Mouse (Mus musculus) liver, embryonic 13.5 days (tissue): ENCODE results near the gene Pank4. TPM values are rescaled to one million over a fixed set of nuclear protein-coding genes. Genes with fewer than 3 reads are reported as not detected.

Experiments
- ATAC-seq: fragments of 200-750 bp; cut with Nextera tagmentation; 2 replicates; pipeline ENCODE4 v1.8.0; 2017; ENCODE audit warnings: low read depth, mild to moderate bottlenecking, moderate number of reproducible peaks, moderate library complexity
- DNase-seq: peaks from one replicate; pipeline ENCODE4 v3.0.0; 2022
- H3K27ac ChIP-seq: fragments of 300-500 bp; sonication (generic); 2 replicates; pipeline ENCODE4 v1.5.1; 2015; ENCODE audit warnings: moderate library complexity, mild to moderate bottlenecking, inconsistent platforms
- H3K27me3 ChIP-seq: fragments of 300-500 bp; sonication (generic); 2 replicates; pipeline ENCODE4 v1.6.1; 2015; ENCODE audit warnings: mild to moderate bottlenecking, inconsistent platforms
- H3K36me3 ChIP-seq: fragments of 300-500 bp; sonication (generic); 2 replicates; pipeline ENCODE4 v1.6.1; 2015; ENCODE audit warnings: mild to moderate bottlenecking, inconsistent platforms
- H3K4me1 ChIP-seq: fragments of 300-500 bp; sonication (generic); replicated peaks from 2 replicates; pipeline ENCODE4 v1.6.1; 2015; ENCODE audit warnings: inconsistent platforms
- H3K4me2 ChIP-seq: fragments of 300-500 bp; sonication (generic); 2 replicates; pipeline ENCODE4 v1.6.1; 2015; ENCODE audit warnings: inconsistent platforms, mild to moderate bottlenecking, moderate library complexity
- H3K4me3 ChIP-seq: fragments of 300-500 bp; sonication (generic); replicated peaks from 2 replicates; pipeline ENCODE4 v1.5.1; 2015; ENCODE audit warnings: mild to moderate bottlenecking, inconsistent platforms
- H3K9ac ChIP-seq: fragments of 300-500 bp; sonication (generic); 2 replicates; pipeline ENCODE4 v1.6.1; 2015; ENCODE audit warnings: mild to moderate bottlenecking, inconsistent platforms
- H3K9me3 ChIP-seq: fragments of 300-500 bp; sonication (generic); replicated peaks from 2 replicates; pipeline ENCODE4 v1.6.1; 2016; ENCODE audit warnings: inconsistent platforms
- WGBS: fragments of 180-500 bp; shearing (Covaris S2); methylation state at CpG from one replicate; pipeline ENCODE4 v1.1.7; 2015; ENCODE audit not compliant: insufficient replicate concordance; 5-methylcytosine and 5-hydroxymethylcytosine counted together
- polyA plus RNA-seq: library from polyadenylated mRNA; unstranded; fragments of >200 nt; fragmentation: Nextera tagmentation; extraction: Ambion mirVana; gene quantifications from 2 replicates; pipeline ENCODE4 v1.2.1, GENCODE M21; 2015

The Pank4 gene
- polyA plus RNA-seq, 1 experiment from 2014 or later = 23.9 TPM

- Histone ChIP-seq H3K4me2 (no peak overlapping the region), H3K27ac (no peak overlapping the region), H3K9me3 (no peaks in the 10 kb centered on the region), H3K9ac (no peak overlapping the region), H3K4me3 (no peak overlapping the region), H3K36me3 (no peaks in the 10 kb centered on the region), H3K27me3 (peaks cover 33% of the 10 kb centered on the region), H3K4me1 (peaks cover 7% of the 10 kb centered on the region; the same call in 1 of the 2 replicates)
- DNase-seq = no peak
- no peak for ATAC-seq
- WGBS = 43% methylated on average over 4 of the region's 4 CpGs
Observed at GRCm38 (mm10) chr4:155015550-155015949, 51.6 kb downstream of the Pank4 start.

GRCm38 (mm10) chr4:155016807-155017206 is 52.9 kb downstream of the Pank4 start:
- H3K4me3 ChIP-seq = no peak overlapping the region
- 59% methylated on average over 11 of the region's 11 CpGs for WGBS
- H3K36me3 ChIP-seq = no peaks in the 10 kb centered on the region
- H3K9ac ChIP-seq = no peak overlapping the region
- DNase-seq (no peak), ATAC-seq (no peak)
- peaks cover 30% of the 10 kb centered on the region for H3K27me3 ChIP-seq
- H3K4me1 ChIP-seq = peaks cover 7% of the 10 kb centered on the region; the same call in 1 of the 2 replicates
- no peak overlapping the region for H3K27ac ChIP-seq
- H3K4me2 ChIP-seq = no peak overlapping the region
- H3K9me3 ChIP-seq = no peaks in the 10 kb centered on the region

GRCm38 (mm10) chr4:155017253-155017878 is 53.4 kb downstream of the Pank4 start:
- H3K36me3 ChIP-seq = no peaks in the 10 kb centered on the region
- H3K4me1 ChIP-seq = peaks cover 7% of the 10 kb centered on the region; the same call in 1 of the 2 replicates
- no peak for ATAC-seq
- WGBS = 64% methylated on average over 11 of the region's 11 CpGs
- H3K4me2 ChIP-seq = no peak overlapping the region
- H3K4me3 ChIP-seq = no peak overlapping the region
- no peak overlapping the region for H3K9ac ChIP-seq
- H3K9me3 ChIP-seq = no peaks in the 10 kb centered on the region
- H3K27me3 ChIP-seq = peaks cover 30% of the 10 kb centered on the region
- no peak overlapping the region for H3K27ac ChIP-seq
- no peak for DNase-seq

- 50% methylated on average over 8 of the region's 8 CpGs for WGBS
- Histone ChIP-seq H3K9me3 (no peaks in the 10 kb centered on the region), H3K4me3 (no peak overlapping the region), H3K27me3 (peaks cover 30% of the 10 kb centered on the region), H3K36me3 (no peaks in the 10 kb centered on the region), H3K4me1 (peaks cover 7% of the 10 kb centered on the region; the same call in 1 of the 2 replicates), H3K27ac (no peak overlapping the region), H3K9ac (no peak overlapping the region), H3K4me2 (no peak overlapping the region)
- ATAC-seq = no peak
- no peak for DNase-seq
Observed at GRCm38 (mm10) chr4:155018066-155018465, 54.1 kb downstream of the Pank4 start.

GRCm38 (mm10) chr4:155018601-155019335 is 54.8 kb downstream of the Pank4 start:
- no peak overlapping the region for H3K4me3 ChIP-seq
- no peak overlapping the region for H3K4me2 ChIP-seq
- ATAC-seq = no peak
- DNase-seq = no peak
- no peak overlapping the region for H3K9ac ChIP-seq
- peaks cover 7% of the 10 kb centered on the region; the same call in 1 of the 2 replicates for H3K4me1 ChIP-seq
- no peaks in the 10 kb centered on the region for H3K36me3 ChIP-seq
- peaks cover 26% of the 10 kb centered on the region for H3K27me3 ChIP-seq
- WGBS = 6% methylated on average over 15 of the region's 15 CpGs
- no peaks in the 10 kb centered on the region for H3K9me3 ChIP-seq
- H3K27ac ChIP-seq = no peak overlapping the region

GRCm38 (mm10) chr4:155019336-155019847 is 55.5 kb downstream of the Pank4 start:
- ATAC-seq (no peak), DNase-seq (no peak)
- Histone ChIP-seq H3K9me3 (no peaks in the 10 kb centered on the region), H3K4me3 (no peak overlapping the region), H3K4me1 (peaks cover 7% of the 10 kb centered on the region; the same call in 1 of the 2 replicates), H3K27ac (no peak overlapping the region), H3K36me3 (no peaks in the 10 kb centered on the region), H3K4me2 (no peak overlapping the region), H3K27me3 (peaks cover 23% of the 10 kb centered on the region), H3K9ac (no peak overlapping the region)
- WGBS = 0% methylated on average over 10 of the region's 10 CpGs

GRCm38 (mm10) chr4:155020141-155020540 is 56.2 kb downstream of the Pank4 start:
- H3K27me3 ChIP-seq = peaks cover 19% of the 10 kb centered on the region
- no peak for DNase-seq
- no peaks in the 10 kb centered on the region for H3K9me3 ChIP-seq
- ATAC-seq = no peak
- no peak overlapping the region for H3K4me2 ChIP-seq
- H3K4me1 ChIP-seq = peaks cover 7% of the 10 kb centered on the region; the same call in 1 of the 2 replicates
- H3K36me3 ChIP-seq = no peaks in the 10 kb centered on the region
- H3K4me3 ChIP-seq = no peak overlapping the region
- WGBS = 44% methylated on average over 1 of the region's 1 CpGs
- no peak overlapping the region for H3K9ac ChIP-seq
- H3K27ac ChIP-seq = no peak overlapping the region

GRCm38 (mm10) chr4:155020813-155021212 is 56.9 kb downstream of the Pank4 start:
- 62% methylated on average over 9 of the region's 9 CpGs for WGBS
- H3K4me1 ChIP-seq = peaks cover 7% of the 10 kb centered on the region; the same call in 1 of the 2 replicates
- no peaks in the 10 kb centered on the region for H3K36me3 ChIP-seq
- no peak overlapping the region for H3K27ac ChIP-seq
- H3K4me3 ChIP-seq = no peak overlapping the region
- no peak overlapping the region for H3K9ac ChIP-seq
- no peak overlapping the region for H3K4me2 ChIP-seq
- DNase-seq (no peak), ATAC-seq (no peak)
- peaks cover 19% of the 10 kb centered on the region for H3K27me3 ChIP-seq
- H3K9me3 ChIP-seq = no peaks in the 10 kb centered on the region

- H3K36me3 ChIP-seq = no peaks in the 10 kb centered on the region
- DNase-seq = no peak
- H3K27me3 ChIP-seq = peaks cover 18% of the 10 kb centered on the region
- peaks cover 7% of the 10 kb centered on the region; the same call in 1 of the 2 replicates for H3K4me1 ChIP-seq
- no peak for ATAC-seq
- H3K4me2 ChIP-seq = no peak overlapping the region
- no peak overlapping the region for H3K9ac ChIP-seq
- H3K9me3 ChIP-seq = no peaks in the 10 kb centered on the region
- 58% methylated on average over 7 of the region's 7 CpGs for WGBS
- no peak overlapping the region for H3K4me3 ChIP-seq
- no peak overlapping the region for H3K27ac ChIP-seq
Observed at GRCm38 (mm10) chr4:155022228-155022855, 58.4 kb downstream of the Pank4 start.

- no peak overlapping the region for H3K9ac ChIP-seq
- H3K9me3 ChIP-seq = no peaks in the 10 kb centered on the region
- ATAC-seq (no peak), DNase-seq (no peak)
- peaks cover 3% of the 10 kb centered on the region; the same call in 1 of the 2 replicates for H3K27me3 ChIP-seq
- no peak overlapping the region for H3K27ac ChIP-seq
- H3K4me3 ChIP-seq = no peak overlapping the region
- H3K4me2 ChIP-seq = no peak overlapping the region
- no peaks in the 10 kb centered on the region for H3K36me3 ChIP-seq
- 0 out of 2 replicates have a peak, but pooled peaks cover under 1% of the 10 kb centered on the region for H3K4me1 ChIP-seq
- WGBS = 70% methylated on average over 11 of the region's 11 CpGs
Observed at GRCm38 (mm10) chr4:155024170-155025010, 60.5 kb downstream of the Pank4 start.
